Mouse (Mus musculus): ENCODE results near the gene Lins1. TPM values are rescaled to one million over a fixed set of nuclear protein-coding genes. Genes with fewer than 3 reads are reported as not detected.

Lins1 gene
- polyA plus RNA-seq (2017; shearing (Covaris generic)) = 1 to 10 TPM; 5.5 to 9.2 (median 8.4) TPM

DNA sequence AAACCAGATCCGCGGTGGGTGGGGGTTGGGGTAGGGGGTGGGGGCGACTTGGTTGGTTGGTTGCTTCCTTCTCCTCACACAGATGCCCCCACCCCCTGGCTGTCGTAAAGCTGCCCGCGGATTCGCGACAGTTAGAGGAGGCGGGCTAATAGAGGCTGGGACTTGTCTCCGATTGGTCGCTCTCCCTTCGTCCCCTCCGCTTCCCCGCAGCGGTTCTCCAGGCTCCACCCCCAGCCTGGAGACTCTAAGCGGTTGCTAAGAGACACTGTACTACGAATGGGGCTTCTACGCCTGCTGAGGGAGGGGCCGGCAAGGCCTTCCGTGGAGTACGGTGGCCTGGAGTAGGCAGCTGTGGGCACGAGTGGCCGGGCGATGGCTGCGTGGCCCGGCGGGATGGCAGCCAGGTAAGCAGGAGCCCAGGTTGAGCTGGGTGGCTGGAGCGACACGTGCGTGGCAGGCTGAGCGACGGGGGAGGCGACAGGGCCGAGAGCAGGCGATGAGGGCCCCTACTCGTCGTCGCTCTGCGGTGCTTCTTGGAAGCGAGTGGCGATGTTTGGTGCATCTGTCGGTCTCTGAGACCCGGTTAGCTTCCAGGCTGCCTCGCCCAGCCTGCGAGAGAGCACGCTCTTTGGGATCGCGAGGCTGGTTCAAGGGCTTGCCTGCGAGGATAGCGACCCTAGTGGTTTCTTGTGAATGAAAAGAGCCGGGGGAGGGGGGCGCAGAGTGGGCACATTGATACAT, at the start of gene Lins1:
TSS of gene Lins1 (plus strand) at position 270 of the 741 bp plus-strand sequence.
- peak; percentile 97 for ATAC-seq

DNA sequence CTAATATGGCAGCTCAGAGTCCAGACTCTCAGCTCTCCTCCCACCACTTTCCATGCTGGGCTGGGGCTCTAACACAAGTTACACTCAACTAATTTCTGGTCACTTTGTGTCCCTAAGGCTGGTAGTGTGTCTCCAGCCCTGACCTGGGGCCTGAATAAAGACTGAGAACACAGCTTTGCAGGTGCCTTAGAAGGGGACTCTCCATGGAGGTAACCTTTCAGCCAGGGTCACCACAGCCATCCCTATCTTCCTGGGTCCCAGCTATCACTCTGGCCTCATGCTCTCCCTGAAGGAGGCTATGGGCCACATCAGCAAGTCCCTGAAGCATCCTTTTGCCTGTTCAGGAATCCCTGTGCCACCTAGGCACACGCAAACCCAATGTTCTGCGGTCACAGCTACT, 44.0 kb upstream of the Lins1 start:
- no peak for ATAC-seq

DNA sequence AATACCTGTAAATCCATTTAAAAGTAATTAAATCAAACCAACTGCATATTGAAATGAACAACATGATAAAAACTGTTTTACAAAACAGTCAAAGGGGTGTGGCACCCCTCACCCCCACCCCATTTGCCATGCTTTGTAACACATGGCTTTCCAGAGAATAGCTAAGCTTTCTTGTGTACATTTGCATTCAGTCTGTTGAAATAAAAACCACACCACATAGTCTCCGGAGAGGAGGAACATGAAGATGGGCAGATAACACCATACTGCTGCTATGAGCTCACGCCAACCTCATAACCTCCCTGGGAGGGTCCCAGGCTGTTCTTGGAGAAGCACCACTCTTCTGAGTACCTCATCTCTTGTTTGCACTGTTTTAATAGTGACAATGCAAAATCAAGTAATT, 40.5 kb upstream of the Lins1 start:
- no peak for ATAC-seq

GRCm38 (mm10) chr7:66650883-66651282, 38.8 kb upstream of the Lins1 start:
- ATAC-seq = no peak

GRCm38 (mm10) chr7:66652216-66652615, 37.5 kb upstream of the Lins1 start:
- peak; percentile 56 for ATAC-seq

- ATAC-seq = no peak
Observed at GRCm38 (mm10) chr7:66653596-66653995, 36.1 kb upstream of the Lins1 start.

GRCm38 (mm10) chr7:66655471-66655870, 34.2 kb upstream of the Lins1 start:
- ATAC-seq = no peak

DNA sequence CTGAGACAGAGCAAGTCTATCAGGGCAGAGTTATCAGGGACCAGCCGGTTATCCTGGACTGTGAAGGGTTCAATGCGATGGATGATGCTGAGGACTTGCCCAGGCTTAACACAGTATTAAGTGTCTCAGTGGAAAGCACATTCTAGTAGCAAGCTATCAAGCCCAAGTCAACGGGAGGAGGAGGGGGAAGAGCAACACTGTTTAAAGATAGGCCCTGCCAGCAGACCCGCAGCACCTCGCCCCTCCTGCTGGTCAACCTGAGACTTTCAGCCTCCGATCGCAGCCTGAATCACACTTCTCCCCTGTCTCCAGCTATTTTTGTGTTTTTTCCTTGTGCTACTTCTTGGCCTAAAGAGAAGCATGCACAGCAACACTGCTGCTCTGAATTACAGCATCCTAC, 29.4 kb upstream of the Lins1 start:
- no peak for ATAC-seq

GRCm38 (mm10) chr7:66660972-66661371, 28.7 kb upstream of the Lins1 start:
- ATAC-seq = no peak

GRCm38 (mm10) chr7:66661572-66661971, 28.1 kb upstream of the Lins1 start:
- peak; percentile 88 for ATAC-seq

GRCm38 (mm10) chr7:66663548-66663947, 26.1 kb upstream of the Lins1 start:
- no peak for ATAC-seq

DNA sequence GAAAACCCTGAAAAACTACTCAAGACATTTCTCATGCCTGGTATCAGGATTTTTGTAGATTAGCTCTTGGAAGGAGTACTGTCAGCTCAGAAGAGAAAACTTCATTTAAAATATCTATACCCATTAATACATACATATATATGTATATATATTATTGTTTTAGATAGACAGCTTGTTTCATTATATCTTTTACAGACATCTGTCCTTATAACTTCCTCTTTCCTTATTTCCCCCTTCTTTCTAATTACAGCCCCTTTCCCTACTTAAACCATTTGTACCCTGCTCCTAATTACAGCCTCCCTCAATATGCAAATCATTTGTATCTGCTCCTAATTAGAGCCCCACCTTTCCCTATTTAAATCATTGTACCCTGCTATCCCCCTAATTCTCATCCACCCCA, 22.6 kb upstream of the Lins1 start:
- no peak for ATAC-seq

DNA sequence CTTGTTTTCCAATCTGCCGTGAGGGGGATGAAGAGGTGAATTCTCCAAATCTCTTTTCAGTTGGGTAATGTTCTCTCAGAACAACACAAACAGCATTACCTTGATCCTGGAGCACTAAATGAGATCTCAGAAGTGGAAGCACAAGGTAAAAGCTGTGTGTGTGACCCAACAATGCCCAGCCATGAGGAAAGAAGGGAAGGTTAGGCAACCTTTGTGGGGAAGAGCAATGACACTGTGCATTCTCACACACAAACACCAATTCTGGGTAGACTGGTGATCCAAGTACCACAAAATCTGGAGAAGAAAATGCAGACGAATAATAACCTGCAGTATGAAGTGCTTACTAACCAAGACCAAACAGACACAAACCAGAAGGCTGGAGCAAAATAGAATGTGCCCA, 13.9 kb upstream of the Lins1 start:
- ATAC-seq = no peak

DNA sequence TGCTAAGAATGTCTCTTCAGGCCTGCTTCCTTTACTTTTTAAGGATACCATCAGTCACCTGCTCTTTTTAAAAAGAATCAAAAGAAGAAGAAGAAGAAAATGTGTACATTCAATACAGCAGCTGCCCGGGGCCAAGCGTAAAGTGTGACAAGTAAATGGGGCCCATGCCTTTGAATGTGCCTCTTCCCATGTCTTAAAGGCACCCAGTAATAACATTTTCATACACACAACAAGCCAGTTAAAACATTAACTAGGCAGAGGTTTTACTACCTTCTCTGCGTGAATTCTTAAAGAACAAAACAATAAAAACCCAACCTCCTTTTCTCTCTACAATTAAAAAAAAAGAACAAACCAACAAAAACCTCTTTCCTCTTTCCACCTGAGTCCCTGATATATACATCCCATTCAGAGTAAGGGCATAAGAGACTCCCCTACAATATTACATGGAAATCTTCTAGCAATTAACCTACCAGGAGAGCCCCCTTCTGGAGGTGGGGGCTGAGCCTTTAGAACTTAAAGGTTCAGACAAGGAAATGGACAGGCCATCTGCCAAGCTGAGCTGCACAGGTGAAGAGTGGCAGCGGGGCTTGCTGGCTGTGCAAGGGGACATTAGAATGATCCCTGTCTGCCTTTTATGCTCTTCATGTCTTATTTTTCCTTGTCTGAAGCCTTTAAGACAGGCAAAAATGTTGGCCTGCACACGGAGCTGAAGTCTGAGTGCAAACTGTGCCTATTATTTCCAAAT, 7.4 kb upstream of the Lins1 start:
- ATAC-seq = no peak

- no peak for ATAC-seq
Observed at GRCm38 (mm10) chr7:66688721-66689120, 968 bp upstream of the Lins1 start.

GRCm38 (mm10) chr7:66689294-66689619, 432 bp upstream of the Lins1 start, which contains the start of gene Asb7:
Gene Asb7 (minus strand): TSS chr7:66689596.
- no peak for ATAC-seq

- ATAC-seq = no peak
Observed at GRCm38 (mm10) chr7:66694467-66694866, 4.8 kb downstream of the Lins1 start.

GRCm38 (mm10) chr7:66702721-66703120, 13.0 kb downstream of the Lins1 start:
- no peak for ATAC-seq

- ATAC-seq = no peak
Observed at GRCm38 (mm10) chr7:66704631-66705030, 14.9 kb downstream of the Lins1 start.

- ATAC-seq = no peak
Observed at GRCm38 (mm10) chr7:66711166-66711565, 21.5 kb downstream of the Lins1 start.

- no peak for ATAC-seq
Observed at GRCm38 (mm10) chr7:66724514-66724913, 34.8 kb downstream of the Lins1 start.

- peak; percentile 48 for ATAC-seq
Observed at GRCm38 (mm10) chr7:66724954-66725353, 35.3 kb downstream of the Lins1 start.

DNA sequence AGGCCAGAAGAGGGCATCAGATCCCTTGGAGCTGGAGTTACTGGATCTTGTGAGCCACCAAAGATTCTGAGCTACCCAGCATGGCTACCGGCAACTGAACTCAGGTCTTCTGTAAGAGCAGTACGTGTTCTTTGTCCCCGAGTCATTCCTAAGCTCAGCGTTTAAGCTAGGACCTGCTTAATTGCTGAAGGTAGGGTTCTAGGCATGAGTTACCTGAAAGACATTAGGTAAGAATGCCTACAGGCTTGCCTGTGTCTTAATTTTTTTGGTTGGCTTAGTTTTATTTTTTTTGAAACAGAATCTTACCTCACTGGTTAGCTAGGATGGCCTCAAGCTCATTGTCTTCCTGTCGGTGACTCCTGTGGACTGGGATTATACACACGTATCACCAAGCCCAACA, 38.4 kb downstream of the Lins1 start:
- ATAC-seq = no peak

DNA sequence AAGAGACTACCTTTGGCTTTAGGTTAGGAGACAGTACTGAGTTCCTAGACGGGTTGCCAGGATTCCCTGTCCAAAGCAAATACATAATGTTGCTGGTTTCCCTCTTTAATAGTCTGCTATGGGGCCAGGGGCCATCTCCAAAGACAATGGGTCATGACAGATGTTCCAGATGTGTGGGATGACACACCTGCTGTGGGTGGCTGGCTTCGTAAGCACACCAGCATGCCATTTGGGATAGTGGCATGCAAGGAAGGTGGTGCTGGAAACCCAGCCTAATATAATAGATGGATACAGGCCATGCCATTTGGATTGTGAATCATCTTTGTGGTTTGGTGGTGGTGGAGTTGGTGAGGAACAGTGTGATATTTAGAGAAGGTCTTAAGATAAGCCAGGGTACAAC, 39.5 kb downstream of the Lins1 start:
- no peak for ATAC-seq

Measured in inflammation-experienced regulatory T-cells, adult 6 months (primary cell).